Mouse (Mus musculus) hindbrain, embryonic 10.5 days (tissue): ENCODE measurements around the gene Gm17662. TPM values are rescaled to one million over a fixed set of nuclear protein-coding genes. Genes with fewer than 3 reads are reported as not detected.
A peak's percentile ranks its signal among the peaks of the same experiment; 100 is the strongest.

ENCODE experiments used
- DNase-seq: peaks from one replicate; pipeline ENCODE4 v3.0.0-alpha.2; 2017; ENCODE audit warnings: low spot score
- H3K27ac ChIP-seq: fragments of 300-500 bp; sonication (generic); 2 replicates; pipeline ENCODE4 v1.5.1; 2016; ENCODE audit warnings: mild to moderate bottlenecking, moderate library complexity
- H3K27me3 ChIP-seq: fragments of 300-500 bp; sonication (generic); 2 replicates; pipeline ENCODE4 v1.6.1; 2016; ENCODE audit warnings: mild to moderate bottlenecking; ENCODE audit not compliant: poor library complexity, insufficient read depth, severe bottlenecking
- H3K36me3 ChIP-seq: fragments of 300-500 bp; sonication (generic); 2 replicates; pipeline ENCODE4 v1.6.1; 2016; ENCODE audit warnings: mild to moderate bottlenecking, moderate library complexity
- H3K4me1 ChIP-seq: fragments of 300-500 bp; sonication (generic); replicated peaks from 2 replicates; pipeline ENCODE4 v1.6.1; 2016; ENCODE audit warnings: mild to moderate bottlenecking
- H3K4me3 ChIP-seq: fragments of 300-500 bp; sonication (generic); 2 replicates; pipeline ENCODE4 v1.5.1; 2016; ENCODE audit warnings: mild to moderate bottlenecking, moderate library complexity
- H3K9me3 ChIP-seq: fragments of 300-500 bp; sonication (generic); 2 replicates; pipeline ENCODE4 v1.6.1; 2016; ENCODE audit warnings: mild to moderate bottlenecking, moderate library complexity
- WGBS: fragments of 180-500 bp; shearing (Covaris S2); methylation state at CpG from one replicate; pipeline ENCODE4 v1.1.7; 2016; 5-methylcytosine and 5-hydroxymethylcytosine counted together
- polyA plus RNA-seq: library from polyadenylated mRNA; unstranded; fragments of >200 nt; fragmentation: Nextera tagmentation; extraction: Ambion mirVana; gene quantifications from 2 replicates; pipeline ENCODE4 v1.2.1, GENCODE M21; 2016

The Gm17662 gene
- polyA plus RNA-seq, 1 experiment from 2014 or later, result not detected

- 60% methylated on average over 13 of the region's 13 CpGs for WGBS
- Histone ChIP-seq H3K4me3 (no peak overlapping the region), H3K27ac (no peak overlapping the region), H3K36me3 (no peaks in the 10 kb centered on the region), H3K9me3 (no peaks in the 10 kb centered on the region), H3K27me3 (peaks cover 3% of the 10 kb centered on the region; the same call in 1 of the 2 replicates), H3K4me1 (peaks cover 13% of the 10 kb centered on the region)
- peak; percentile 54 for DNase-seq
Observed at GRCm38 (mm10) chr4:104894004-104894734, 37.0 kb downstream of the Gm17662 start.

GRCm38 (mm10) chr4:104902836-104903235, 45.7 kb downstream of the Gm17662 start:
- Histone ChIP-seq H3K9me3 (no peaks in the 10 kb centered on the region), H3K4me1 (no peaks in the 10 kb centered on the region), H3K36me3 (no peaks in the 10 kb centered on the region), H3K27ac (no peak overlapping the region), H3K27me3 (no peaks in the 10 kb centered on the region), H3K4me3 (no peak overlapping the region)
- 91% methylated on average over 2 of the region's 2 CpGs for WGBS
- DNase-seq, result no peak

GRCm38 (mm10) chr4:104905049-104905448, 47.9 kb downstream of the Gm17662 start:
- no peak for DNase-seq
- no peak overlapping the region for H3K4me3 ChIP-seq
- WGBS, result 92% methylated on average over 6 of the region's 6 CpGs

More at GRCm38 (mm10) chr4:104905049-104905448, 47.9 kb downstream of the Gm17662 start:
- Histone ChIP-seq H3K36me3 (no peaks in the 10 kb centered on the region), H3K9me3 (no peaks in the 10 kb centered on the region), H3K27me3 (no peaks in the 10 kb centered on the region), H3K27ac (no peak overlapping the region), H3K4me1 (no peaks in the 10 kb centered on the region)

Other genes with a start within 250 kb of the Gm17662 start
- gene C8b, start 91.0 kb upstream of the Gm17662 start, polyA plus RNA-seq, result 0.25 TPM in 1 of 2 replicates, not detected in the other
- not detected in 2 replicates for gene C8a, start 19.1 kb downstream of the Gm17662 start, polyA plus RNA-seq
- 0.05 TPM in 1 of 2 replicates, not detected in the other for gene Fyb2, start 56.1 kb downstream of the Gm17662 start, polyA plus RNA-seq